Mouse (Mus musculus) brain, embryonic 14.5 days (tissue): ENCODE results near the gene Spats2.

Experiments used
- CTCF ChIP-seq: fragments of 200-500 bp; IDR thresholded peaks from 2 replicates; pipeline ENCODE4 v1.5.1; 2012; ENCODE audit warnings: inconsistent platforms, mild to moderate bottlenecking, moderate library complexity, borderline replicate concordance; ENCODE audit not compliant: insufficient read depth, insufficient read length; ENCODE audit errors: extremely low read depth
- POLR2A ChIP-seq: fragments of 200-500 bp; IDR thresholded peaks from 2 replicates; pipeline ENCODE4 v1.6.1; 2012; ENCODE audit warnings: mild to moderate bottlenecking, inconsistent platforms, borderline replicate concordance; ENCODE audit not compliant: poor library complexity, insufficient read depth, insufficient read length, severe bottlenecking; ENCODE audit errors: extremely low read depth

- TF ChIP-seq CTCF (no peak), POLR2A (no peak)
Observed at GRCm38 (mm10) chr15:99111139-99111538, 14.6 kb upstream of the Spats2 start.
